Mouse (Mus musculus) MEL (cell line): ENCODE results near the gene Arhgap24. TPM values are rescaled to one million over a fixed set of nuclear protein-coding genes. Genes with fewer than 3 reads are reported as not detected.

Experiments
- DNase-seq: peaks from one replicate; pipeline ENCODE4 v3.0.0; 2011; ENCODE audit warnings: low read depth, low spot score
- H3K27ac ChIP-seq: 2 replicates; pipeline ENCODE4 v1.5.1; 2012; ENCODE audit warnings: low read depth, mild to moderate bottlenecking, control low read depth, low read length, moderate library complexity; ENCODE audit not compliant: control insufficient read depth
- H3K27me3 ChIP-seq, 2 experiments: fragments of 150-350 bp in 1 of 2; sonication (generic) in 1 of 2; 2 replicates each; pipeline ENCODE4 v1.6.1; 2012; ENCODE audit warnings: low read length in 2 of 2, mild to moderate bottlenecking in 2 of 2, improper control_type of control experiment in 1 of 2, moderate library complexity in 1 of 2; ENCODE audit not compliant: insufficient read depth in 2 of 2, control insufficient read depth in 1 of 2
- H3K36me3 ChIP-seq, 2 experiments: 2 replicates each; pipeline ENCODE4 v1.6.1; 2012 to 2014; ENCODE audit warnings: low read length in 2 of 2, improper control_type of control experiment in 1 of 2, inconsistent platforms in 1 of 2, mild to moderate bottlenecking in 1 of 2; ENCODE audit not compliant: insufficient read depth in 2 of 2, control insufficient read depth in 1 of 2
- H3K4me1 ChIP-seq, 2 experiments: fragments of 150-350 bp in 1 of 2; sonication (generic) in 1 of 2; 2 replicates each; pipeline ENCODE4 v1.6.1; 2012; ENCODE audit warnings: low read length in 2 of 2, improper control_type of control experiment in 1 of 2, mild to moderate bottlenecking in 1 of 2; ENCODE audit not compliant: insufficient read depth in 2 of 2, control insufficient read depth in 1 of 2
- H3K4me3 ChIP-seq, 2 experiments: fragments of 150-350 bp in 1 of 2; sonication (generic) in 1 of 2; 2 replicates each; pipeline ENCODE4 v1.5.1; 2012; ENCODE audit warnings: low read depth in 2 of 2, low read length in 2 of 2, mild to moderate bottlenecking in 2 of 2, moderate library complexity in 2 of 2, control low read depth in 1 of 2, improper control_type of control experiment in 1 of 2; ENCODE audit not compliant: control insufficient read depth in 1 of 2, insufficient read depth in 1 of 2
- H3K79me2 ChIP-seq: 2 replicates; pipeline ENCODE4 v1.6.1; 2012; ENCODE audit warnings: mild to moderate bottlenecking, low read length, moderate library complexity; ENCODE audit not compliant: control insufficient read depth, poor library complexity, insufficient read depth
- H3K9ac ChIP-seq: 2 replicates; pipeline ENCODE4 v1.6.1; 2012; ENCODE audit warnings: low read depth, mild to moderate bottlenecking, control low read depth, low read length, moderate library complexity; ENCODE audit not compliant: control insufficient read depth, poor library complexity, severe bottlenecking
- H3K9me3 ChIP-seq: fragments of 150-350 bp; sonication (generic); replicated peaks from 2 replicates; pipeline ENCODE4 v1.6.1; 2012; ENCODE audit warnings: mild to moderate bottlenecking, low read length, improper control_type of control experiment, moderate library complexity; ENCODE audit not compliant: insufficient read depth
- CHD1 ChIP-seq: IDR thresholded peaks from 2 replicates; pipeline ENCODE4 v1.6.1; 2012; ENCODE audit warnings: low read depth, mild to moderate bottlenecking, inconsistent platforms, low read length, improper control_type of control experiment
- CHD2 ChIP-seq: IDR thresholded peaks from 2 replicates; pipeline ENCODE4 v1.6.1; 2011; ENCODE audit warnings: low read length, improper control_type of control experiment
- CTCF ChIP-seq, 3 experiments: IDR thresholded peaks in 2 of 3; conservative IDR thresholded peaks in 1 of 3; 2 replicates each; pipeline ENCODE4 v1.5.1; 2011 to 2012; ENCODE audit warnings: low read length in 3 of 3, low read depth in 2 of 3, mild to moderate bottlenecking in 2 of 3, improper control_type of control experiment in 1 of 3, inconsistent platforms in 1 of 3, mixed read lengths in 1 of 3, moderate library complexity in 1 of 3; ENCODE audit not compliant: control insufficient read depth in 1 of 3, insufficient read depth in 1 of 3, poor library complexity in 1 of 3, severe bottlenecking in 1 of 3
- E2F4 ChIP-seq: IDR thresholded peaks from 2 replicates; pipeline ENCODE4 v1.6.1; 2011; ENCODE audit warnings: low read depth, low read length, improper control_type of control experiment, borderline replicate concordance
- ELF1 ChIP-seq: IDR thresholded peaks from 2 replicates; pipeline ENCODE4 v1.6.1; 2014; ENCODE audit warnings: low read depth, mild to moderate bottlenecking, inconsistent platforms, low read length, improper control_type of control experiment, moderate library complexity
- EP300 ChIP-seq, 2 experiments: IDR thresholded peaks; 2 replicates each; pipeline ENCODE4 v1.6.1; 2011; ENCODE audit warnings: improper control_type of control experiment in 2 of 2, low read length in 2 of 2, low read depth in 1 of 2, mild to moderate bottlenecking in 1 of 2
- GABPA ChIP-seq: IDR thresholded peaks from 2 replicates; pipeline ENCODE4 v1.6.1; 2012; ENCODE audit warnings: low read depth, mild to moderate bottlenecking, inconsistent platforms, low read length, improper control_type of control experiment, moderate library complexity
- GATA1 ChIP-seq: IDR thresholded peaks from 2 replicates; pipeline ENCODE4 v1.6.1; 2011; ENCODE audit warnings: low read depth, low read length, improper control_type of control experiment
- JUND ChIP-seq: IDR thresholded peaks from 2 replicates; pipeline ENCODE4 v1.6.1; 2011; ENCODE audit warnings: low read depth, mild to moderate bottlenecking, improper control_type of control experiment, low read length
- KAT2A ChIP-seq: conservative IDR thresholded peaks from 2 replicates; pipeline ENCODE4 v1.6.1; 2012; ENCODE audit warnings: low read depth, low read length, improper control_type of control experiment, inconsistent platforms
- MAFK ChIP-seq: IDR thresholded peaks from 2 replicates; pipeline ENCODE4 v1.6.1; 2011; ENCODE audit warnings: low read depth, mild to moderate bottlenecking, low read length, improper control_type of control experiment, borderline replicate concordance
- MAZ ChIP-seq: IDR thresholded peaks from 2 replicates; pipeline ENCODE4 v1.6.1; 2012; ENCODE audit warnings: low read depth, mild to moderate bottlenecking, inconsistent platforms, low read length, improper control_type of control experiment
- MXI1 ChIP-seq: IDR thresholded peaks from 2 replicates; pipeline ENCODE4 v1.6.1; 2011; ENCODE audit warnings: mild to moderate bottlenecking, low read depth, low read length, improper control_type of control experiment
- MYC ChIP-seq: IDR thresholded peaks from 2 replicates; pipeline ENCODE4 v1.6.1; 2011; ENCODE audit warnings: low read depth, mild to moderate bottlenecking, low read length, improper control_type of control experiment, moderate library complexity
- NRF1 ChIP-seq: IDR thresholded peaks from 2 replicates; pipeline ENCODE4 v1.6.1; 2014; ENCODE audit warnings: low read depth, mild to moderate bottlenecking, inconsistent platforms, low read length, improper control_type of control experiment, moderate library complexity; ENCODE audit not compliant: poor library complexity, insufficient read depth, severe bottlenecking
- POLR2A ChIP-seq, 2 experiments: IDR thresholded peaks; 2 replicates each; pipeline ENCODE4 v1.6.1; 2011 to 2012; ENCODE audit warnings: low read length in 2 of 2, mild to moderate bottlenecking in 2 of 2, control low read depth in 1 of 2, improper control_type of control experiment in 1 of 2, low read depth in 1 of 2, moderate library complexity in 1 of 2; ENCODE audit not compliant: control insufficient read depth in 1 of 2, insufficient read depth in 1 of 2, poor library complexity in 1 of 2
- POLR2AphosphoS2 ChIP-seq: IDR thresholded peaks from 2 replicates; pipeline ENCODE4 v1.6.1; 2011; ENCODE audit warnings: low read length, improper control_type of control experiment
- RAD21 ChIP-seq: IDR thresholded peaks from 2 replicates; pipeline ENCODE4 v1.6.1; 2011; ENCODE audit warnings: mild to moderate bottlenecking, low read depth, low read length, improper control_type of control experiment
- RCOR1 ChIP-seq: IDR thresholded peaks from 2 replicates; pipeline ENCODE4 v1.6.1; 2012; ENCODE audit warnings: low read depth, mild to moderate bottlenecking, inconsistent platforms, low read length, improper control_type of control experiment
- TAL1 ChIP-seq: IDR thresholded peaks from 2 replicates; pipeline ENCODE4 v1.6.1; 2012; ENCODE audit warnings: mild to moderate bottlenecking, inconsistent platforms, low read length, moderate library complexity, mixed read lengths
- TBP ChIP-seq: IDR thresholded peaks from 2 replicates; pipeline ENCODE4 v1.8.0; 2011; ENCODE audit warnings: low read depth, low read length, improper control_type of control experiment
- TCF12 ChIP-seq: IDR thresholded peaks from 2 replicates; pipeline ENCODE4 v1.6.1; 2014; ENCODE audit warnings: low read depth, mild to moderate bottlenecking, inconsistent platforms, low read length, improper control_type of control experiment, moderate library complexity
- UBTF ChIP-seq: IDR thresholded peaks from 2 replicates; pipeline ENCODE4 v1.6.1; 2012; ENCODE audit warnings: low read depth, mild to moderate bottlenecking, inconsistent platforms, low read length, improper control_type of control experiment, moderate library complexity, borderline replicate concordance; ENCODE audit not compliant: insufficient read depth
- USF1 ChIP-seq: IDR thresholded peaks from 2 replicates; pipeline ENCODE4 v1.6.1; 2014; ENCODE audit warnings: low read depth, mild to moderate bottlenecking, inconsistent platforms, low read length, improper control_type of control experiment, moderate library complexity
- USF2 ChIP-seq, 2 experiments: IDR thresholded peaks; 2 replicates each; pipeline ENCODE4 v1.6.1; 2011 to 2012; ENCODE audit warnings: improper control_type of control experiment in 2 of 2, low read length in 2 of 2, borderline replicate concordance in 1 of 2, inconsistent platforms in 1 of 2, low read depth in 1 of 2, mild to moderate bottlenecking in 1 of 2; ENCODE audit not compliant: insufficient read depth in 1 of 2
- ZMIZ1 ChIP-seq: IDR thresholded peaks from 2 replicates; pipeline ENCODE4 v1.6.1; 2012; ENCODE audit warnings: low read depth, mild to moderate bottlenecking, inconsistent platforms, low read length, improper control_type of control experiment, moderate library complexity
- polyA plus RNA-seq, 2 experiments: library from polyadenylated mRNA; stranded (reverse) in 1 of 2; unstranded in 1 of 2; fragments of >175 nt in 1 of 2; fragments of >200 nt in 1 of 2; gene quantifications; 2 replicates each; pipeline versions ENCODE4 v1.2.1 to v1.2.4; 2012; ENCODE audit warnings: low replicate concordance in 2 of 2, low read depth in 1 of 2; ENCODE audit not compliant: insufficient read length in 2 of 2, insufficient read depth in 1 of 2, missing spikeins in 1 of 2
- total RNA-seq: library from RNA; depleted of rRNA; stranded (reverse); fragments of 300-350 nt; gene quantifications from 2 replicates; pipeline ENCODE4 v1.2.3, GENCODE M21; 2012

Gene Arhgap24
- total and polyA plus RNA-seq, 3 experiments: not detected

DNA sequence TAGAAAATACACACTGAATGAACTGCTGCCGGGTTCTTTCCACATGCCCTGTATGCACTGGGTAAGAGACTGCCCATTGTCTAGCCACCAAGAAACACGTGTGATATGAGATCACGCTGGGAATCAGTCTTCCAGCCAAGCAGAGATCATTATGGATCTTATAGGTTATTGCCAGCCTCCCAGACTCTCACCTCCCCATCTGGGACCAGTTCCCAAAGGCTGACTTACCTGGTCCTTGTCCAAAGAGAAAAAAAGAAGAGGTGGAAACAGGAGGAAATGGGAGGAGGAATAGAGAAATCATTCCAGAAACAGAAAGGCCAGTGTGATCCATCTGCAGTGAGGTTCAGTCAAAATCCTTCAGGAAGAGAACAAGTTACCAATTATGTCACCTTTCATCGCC lies 189.0 kb downstream of the Arhgap24 start:
- no peak for DNase-seq
- Histone ChIP-seq H3K9ac (no peak overlapping the region), H3K36me3 (no peaks in the 10 kb centered on the region), H3K9me3 (no peaks in the 10 kb centered on the region), H3K4me3 (no peak overlapping the region), H3K27me3 (no peaks in the 10 kb centered on the region), H3K79me2 (no peaks in the 10 kb centered on the region), H3K27ac (no peak overlapping the region), H3K4me1 (no peaks in the 10 kb centered on the region)
- no peak for TF ChIP-seq CHD2
- no peak for TF ChIP-seq CTCF (IDR thresholded peaks at IDR 0.05 in 2 of 3, conservative IDR thresholded peaks at IDR 0.05 in 1 of 3; ENCODE audit: control insufficient read depth in 1 of 3, insufficient read depth in 1 of 3, low read depth in 2 of 3, low read length in 3 of 3, poor library complexity in 1 of 3, severe bottlenecking in 1 of 3)
- TF ChIP-seq GATA1: no peak
- no peak for TF ChIP-seq RCOR1
- no peak for TF ChIP-seq MAFK
- TF ChIP-seq MAZ: no peak
- TF ChIP-seq TCF12: no peak
- no peak for TF ChIP-seq UBTF
- no peak for TF ChIP-seq GABPA
- TF ChIP-seq USF1: no peak
- no peak for TF ChIP-seq ZMIZ1
- TF ChIP-seq CHD1: no peak

- H3K79me2 ChIP-seq: no peaks in the 10 kb centered on the region
- H3K9me3 ChIP-seq: no peaks in the 10 kb centered on the region
- H3K36me3 ChIP-seq: no peaks in the 10 kb centered on the region
- H3K4me1 ChIP-seq: no peaks in the 10 kb centered on the region
- no peak for TF ChIP-seq MXI1
- TF ChIP-seq POLR2AphosphoS2: no peak
- no peak for TF ChIP-seq RAD21
- TF ChIP-seq TAL1: no peak
- no peak for TF ChIP-seq USF2 (IDR thresholded peaks at IDR 0.05; ENCODE audit: borderline replicate concordance in 1 of 2, insufficient read depth in 1 of 2, low read depth in 1 of 2, low read length in 2 of 2)
- TF ChIP-seq ZMIZ1: no peak
- no peak for TF ChIP-seq EP300 (IDR thresholded peaks at IDR 0.05; ENCODE audit: low read depth in 1 of 2, low read length in 2 of 2)
- no peak for TF ChIP-seq TBP
- no peak for TF ChIP-seq ELF1
- TF ChIP-seq TCF12: no peak
- no peak for TF ChIP-seq USF1
- TF ChIP-seq NRF1: no peak
- TF ChIP-seq GABPA: no peak
- TF ChIP-seq JUND: no peak
- no peak for TF ChIP-seq POLR2A (IDR thresholded peaks at IDR 0.05; ENCODE audit: control insufficient read depth in 1 of 2, insufficient read depth in 1 of 2, low read depth in 1 of 2, low read length in 2 of 2, poor library complexity in 1 of 2)
- no peak for TF ChIP-seq MYC
- TF ChIP-seq KAT2A: no peak
- no peak for TF ChIP-seq E2F4
- TF ChIP-seq CHD1: no peak
- H3K9ac ChIP-seq: no peak overlapping the region
- H3K27me3 ChIP-seq: no peaks in the 10 kb centered on the region
- no peak overlapping the region for H3K4me3 ChIP-seq
- DNase-seq: no peak
- H3K27ac ChIP-seq: no peak overlapping the region
Measured at GRCm38 (mm10) chr5:102670731-102671345, 189.6 kb downstream of the Arhgap24 start.
